Mouse (Mus musculus) hindbrain, embryonic 16.5 days (tissue): ENCODE data around the gene Zfp94. TPM values are rescaled to one million over a fixed set of nuclear protein-coding genes. Genes with fewer than 3 reads are reported as not detected.

Experiments used
- ATAC-seq: fragments of 200-750 bp; cut with Nextera tagmentation; 2 replicates; pipeline ENCODE4 v1.8.0; 2017; ENCODE audit warnings: moderate TSS enrichment, moderate library complexity
- H3K27ac ChIP-seq: fragments of 300-500 bp; sonication (generic); 2 replicates; pipeline ENCODE4 v1.5.1; 2014; ENCODE audit warnings: low read depth, mild to moderate bottlenecking, control low read depth, low read length, moderate library complexity
- H3K27me3 ChIP-seq: fragments of 300-500 bp; sonication (generic); replicated peaks from 2 replicates; pipeline ENCODE4 v1.6.1; 2014; ENCODE audit warnings: low read length; ENCODE audit not compliant: control insufficient read depth, insufficient read depth
- H3K36me3 ChIP-seq: fragments of 300-500 bp; sonication (generic); 2 replicates; pipeline ENCODE4 v1.6.1; 2014; ENCODE audit warnings: mild to moderate bottlenecking, low read length, moderate library complexity, mixed read lengths; ENCODE audit not compliant: control insufficient read depth, insufficient read depth
- H3K4me1 ChIP-seq: fragments of 300-500 bp; sonication (generic); 2 replicates; pipeline ENCODE4 v1.6.1; 2014; ENCODE audit warnings: low read depth, low read length; ENCODE audit not compliant: control insufficient read depth, insufficient read depth
- H3K4me2 ChIP-seq: fragments of 300-500 bp; sonication (generic); 2 replicates; pipeline ENCODE4 v1.6.1; 2014; ENCODE audit warnings: mild to moderate bottlenecking, low read length, control low read depth, moderate library complexity
- H3K4me3 ChIP-seq: fragments of 300-500 bp; sonication (generic); 2 replicates; pipeline ENCODE4 v1.5.1; 2014; ENCODE audit warnings: mild to moderate bottlenecking, low read length, control low read depth, moderate library complexity
- H3K9ac ChIP-seq: fragments of 300-500 bp; sonication (generic); 2 replicates; pipeline ENCODE4 v1.6.1; 2014; ENCODE audit warnings: low read depth, mild to moderate bottlenecking, control low read depth, low read length, moderate library complexity
- H3K9me3 ChIP-seq: fragments of 300-500 bp; sonication (generic); 2 replicates; pipeline ENCODE4 v1.6.1; 2014; ENCODE audit warnings: mild to moderate bottlenecking, low read length, moderate library complexity; ENCODE audit not compliant: control insufficient read depth
- WGBS: fragments of 180-500 bp; shearing (Covaris S2); extraction: QIAGEN DNeasy Blood & Tissue Kit; methylation state at CpG from one replicate; pipeline ENCODE4 v1.1.7; 2014; 5-methylcytosine and 5-hydroxymethylcytosine counted together
- polyA plus RNA-seq: library from polyadenylated mRNA; unstranded; fragments of >200 nt; fragmentation: Nextera tagmentation; extraction: Ambion mirVana; gene quantifications from 2 replicates; pipeline ENCODE4 v1.2.1, GENCODE M21; 2015

Zfp94 gene
- polyA plus RNA-seq, 1 experiment from 2014 or later: 19.2 TPM

- WGBS: 45% methylated on average over 6 of the region's 6 CpGs
- Histone ChIP-seq H3K36me3 (no peaks in the 10 kb centered on the region), H3K27me3 (no peaks in the 10 kb centered on the region), H3K4me2 (no peak within 1 kb of the TSS), H3K9ac (no peak within 1 kb of the TSS), H3K4me3 (no peak within 1 kb of the TSS), H3K27ac (no peak within 1 kb of the TSS), H3K9me3 (no peaks in the 10 kb centered on the region), H3K4me1 (no peaks in the 10 kb centered on the region)
- ATAC-seq: no peak
Observed at GRCm38 (mm10) chr7:24348896-24349295, 32.4 kb upstream of the Zfp94 start, which contains the start of gene Lypd5. TSS of gene Lypd5 (plus strand) at chr7:24349196.

GRCm38 (mm10) chr7:24346444-24346843 lies 30.0 kb upstream of the Zfp94 start:
- Histone ChIP-seq H3K4me3 (no peak overlapping the region), H3K9me3 (no peaks in the 10 kb centered on the region), H3K4me1 (no peaks in the 10 kb centered on the region), H3K27ac (no peak overlapping the region), H3K4me2 (no peak overlapping the region), H3K27me3 (no peaks in the 10 kb centered on the region), H3K9ac (no peak overlapping the region), H3K36me3 (no peaks in the 10 kb centered on the region)
- 71% methylated on average over 5 of the region's 5 CpGs for WGBS
- ATAC-seq: no peak

- no peaks in the 10 kb centered on the region for H3K9me3 ChIP-seq
- peak; percentile 63; the same call in 1 of the 2 replicates for ATAC-seq
- H3K27ac ChIP-seq: no peak overlapping the region
- no peaks in the 10 kb centered on the region for H3K36me3 ChIP-seq
- no peak overlapping the region for H3K4me3 ChIP-seq
- WGBS: 56% methylated on average over 7 of the region's 7 CpGs
- no peaks in the 10 kb centered on the region for H3K4me1 ChIP-seq
- no peaks in the 10 kb centered on the region for H3K27me3 ChIP-seq
- H3K9ac ChIP-seq: no peak overlapping the region
- no peak overlapping the region for H3K4me2 ChIP-seq
Observed at GRCm38 (mm10) chr7:24343701-24344272, 27.3 kb upstream of the Zfp94 start.

- Histone ChIP-seq H3K27me3 (peaks cover 1% of the 10 kb centered on the region; the same call in 1 of the 2 replicates), H3K4me2 (no peak overlapping the region), H3K4me3 (no peak overlapping the region), H3K4me1 (no peaks in the 10 kb centered on the region), H3K9me3 (peaks cover 2% of the 10 kb centered on the region), H3K27ac (no peak overlapping the region), H3K36me3 (no peaks in the 10 kb centered on the region), H3K9ac (no peak overlapping the region)
- 34% methylated on average over 2 of the region's 2 CpGs for WGBS
- ATAC-seq: no peak
Observed at GRCm38 (mm10) chr7:24338241-24338640, 21.8 kb upstream of the Zfp94 start.

DNA sequence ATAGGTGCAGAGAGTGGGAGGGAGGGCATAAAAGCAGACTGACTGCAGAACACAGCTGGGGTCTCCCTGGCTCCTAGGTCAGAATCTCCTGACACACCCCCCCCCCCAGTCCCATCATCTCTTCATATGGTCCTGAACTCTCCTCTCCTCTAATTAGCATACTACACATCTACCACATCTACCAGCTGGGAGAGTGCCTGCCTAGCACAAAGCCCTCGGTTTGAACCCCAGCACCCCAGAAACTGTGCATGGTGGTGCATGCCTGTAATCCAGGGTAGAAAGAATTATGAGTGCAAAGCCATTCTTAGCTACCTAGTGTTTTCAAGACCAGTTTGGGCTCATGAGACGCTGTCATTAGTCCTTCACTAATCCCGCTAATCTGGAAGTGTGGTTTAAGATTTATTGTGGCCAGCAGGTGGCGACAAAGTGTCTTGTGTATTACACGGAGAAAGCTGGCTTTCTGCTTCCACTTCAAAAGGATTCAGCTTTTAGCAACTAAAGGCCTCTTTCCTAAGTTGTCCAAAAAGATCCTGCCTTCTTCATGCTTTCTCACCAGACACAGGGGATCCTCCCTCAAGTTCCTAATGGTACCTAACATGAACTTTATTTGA lies 19.3 kb upstream of the Zfp94 start:
- no peak overlapping the region for H3K27ac ChIP-seq
- H3K27me3 ChIP-seq: peaks cover 3% of the 10 kb centered on the region; the same call in 1 of the 2 replicates
- no peak overlapping the region for H3K4me3 ChIP-seq
- WGBS: 17% methylated on average over 5 of the region's 5 CpGs
- no peak overlapping the region for H3K9ac ChIP-seq
- no peak overlapping the region for H3K4me2 ChIP-seq
- ATAC-seq: peak; percentile 63; the same call in 1 of the 2 replicates
- H3K4me1 ChIP-seq: no peaks in the 10 kb centered on the region
- peaks cover 5% of the 10 kb centered on the region for H3K9me3 ChIP-seq
- H3K36me3 ChIP-seq: no peaks in the 10 kb centered on the region

DNA sequence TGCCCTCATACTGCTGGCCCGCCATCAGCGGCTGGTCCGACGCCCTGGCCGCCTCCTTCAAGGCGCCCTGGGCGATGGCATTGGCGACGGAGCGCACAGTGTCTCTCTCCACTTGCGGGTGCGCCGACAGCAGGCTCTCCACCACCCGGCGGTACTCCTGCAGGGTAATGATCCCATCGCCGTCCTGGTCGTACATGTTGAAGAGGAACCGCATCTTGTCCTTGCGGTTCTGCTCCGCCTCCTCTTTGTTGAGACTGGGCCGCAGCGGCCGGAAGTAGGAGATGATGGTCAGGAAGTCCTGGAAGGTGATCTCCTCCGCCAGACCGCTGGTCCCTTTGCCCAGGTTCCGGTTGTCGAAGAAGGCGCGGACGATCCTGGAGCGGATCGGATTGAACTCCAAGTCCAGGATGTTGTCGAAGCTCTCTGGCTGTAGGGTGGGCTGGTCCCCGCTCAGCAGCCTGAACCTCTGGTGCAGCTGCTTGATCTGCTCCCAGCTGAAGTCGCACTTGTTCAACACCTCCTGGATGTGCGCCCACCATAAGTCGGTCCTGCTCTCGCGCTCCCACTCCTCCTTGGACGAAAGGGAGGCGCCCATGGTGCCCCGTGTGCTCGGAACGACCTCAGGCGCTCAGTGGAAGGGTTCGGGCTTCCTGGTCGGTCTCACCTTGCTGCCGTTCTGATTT lies 17.0 kb upstream of the Zfp94 start, which contains the start of gene Tescl:
Gene Tescl, minus strand, starts transcription at position 633 of the 683 bp plus-strand sequence.
- WGBS: 50% methylated on average over 49 of the region's 49 CpGs

DNA sequence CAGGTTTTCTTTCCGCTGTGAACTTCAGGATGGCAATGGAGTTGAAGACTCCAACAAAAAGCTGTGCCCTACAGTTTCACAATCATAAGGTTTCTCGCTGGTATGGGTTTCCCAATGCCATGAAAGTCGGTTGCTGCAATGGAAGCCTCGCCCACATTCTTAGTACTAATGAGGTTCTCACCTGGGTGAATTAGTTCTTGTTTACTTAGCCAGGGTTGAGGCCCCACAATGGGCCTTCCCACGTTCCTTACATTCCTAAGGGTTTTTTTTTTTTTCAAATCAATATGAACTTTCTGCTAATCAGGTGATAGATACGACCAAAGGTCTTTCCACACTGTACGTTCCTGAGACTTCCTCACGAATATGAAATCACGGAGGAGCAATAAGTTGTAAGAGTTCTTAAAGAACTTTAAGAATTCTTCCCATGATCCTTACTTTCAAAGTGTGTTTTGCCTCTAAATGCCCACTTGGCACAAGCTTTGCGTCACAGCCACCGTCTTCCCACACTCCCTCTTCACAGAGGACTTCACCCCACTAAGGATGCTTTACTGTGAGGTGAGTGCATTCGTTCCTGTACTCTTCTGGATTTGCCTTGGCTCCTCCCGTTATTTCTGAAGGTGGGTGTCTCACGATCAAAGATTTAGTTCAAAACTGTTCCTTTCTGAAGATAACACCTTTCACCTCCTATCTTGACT lies 11.0 kb upstream of the Zfp94 start:
- Histone ChIP-seq H3K27me3 (no peaks in the 10 kb centered on the region), H3K4me2 (no peak overlapping the region), H3K27ac (no peak overlapping the region), H3K4me3 (no peak overlapping the region), H3K4me1 (peaks cover 5% of the 10 kb centered on the region), H3K9ac (no peak overlapping the region), H3K9me3 (peaks cover 3% of the 10 kb centered on the region), H3K36me3 (no peaks in the 10 kb centered on the region)
- ATAC-seq: no peak
- WGBS: 93% methylated on average over 14 of the region's 14 CpGs

More for the DNA sequence above, 17.0 kb upstream of the Zfp94 start, which contains the start of gene Tescl:
- Histone ChIP-seq H3K4me3 (peak within 1 kb of the TSS; percentile 6), H3K27me3 (peaks cover 3% of the 10 kb centered on the region; the same call in 1 of the 2 replicates), H3K9me3 (peaks cover 5% of the 10 kb centered on the region), H3K9ac (no peak within 1 kb of the TSS), H3K27ac (no peak within 1 kb of the TSS), H3K4me1 (no peaks in the 10 kb centered on the region), H3K4me2 (0 out of 2 replicates have a peak within 1 kb of the TSS, but pooled peaks have one; percentile 20), H3K36me3 (no peaks in the 10 kb centered on the region)
- ATAC-seq: no peak

GRCm38 (mm10) chr7:24326273-24327135 lies 10.0 kb upstream of the Zfp94 start:
- Histone ChIP-seq H3K36me3 (no peaks in the 10 kb centered on the region), H3K27me3 (no peaks in the 10 kb centered on the region), H3K4me2 (peak overlapping the region; percentile 66), H3K4me3 (peak overlapping the region; percentile 35), H3K4me1 (peaks cover 5% of the 10 kb centered on the region), H3K27ac (no peak overlapping the region), H3K9me3 (peaks cover 3% of the 10 kb centered on the region), H3K9ac (no peak overlapping the region)
- 36% methylated on average over 20 of the region's 20 CpGs for WGBS
- peak; percentile 67 for ATAC-seq
